Mouse (Mus musculus) embryo, embryonic 10.5 days (tissue): ENCODE data around the gene Mtmr12.

ENCODE experiments used
- DNase-seq: peaks from one replicate; pipeline ENCODE4 v3.0.0-alpha.2; 2015; ENCODE audit warnings: low spot score

Gene Mtmr12

GRCm38 (mm10) chr15:12321788-12322621 lies 117.2 kb downstream of the Mtmr12 start, which contains the start of gene 1810049J17Rik:
Gene 1810049J17Rik, minus strand, starts transcription at chr15:12321899.
- peak; percentile 63 for DNase-seq

GRCm38 (mm10) chr15:12322676-12323402 lies 118.0 kb downstream of the Mtmr12 start:
- DNase-seq, result peak; percentile 28
